Mouse (Mus musculus): Measurements from ENCODE around the gene A830005F24Rik.

DNA sequence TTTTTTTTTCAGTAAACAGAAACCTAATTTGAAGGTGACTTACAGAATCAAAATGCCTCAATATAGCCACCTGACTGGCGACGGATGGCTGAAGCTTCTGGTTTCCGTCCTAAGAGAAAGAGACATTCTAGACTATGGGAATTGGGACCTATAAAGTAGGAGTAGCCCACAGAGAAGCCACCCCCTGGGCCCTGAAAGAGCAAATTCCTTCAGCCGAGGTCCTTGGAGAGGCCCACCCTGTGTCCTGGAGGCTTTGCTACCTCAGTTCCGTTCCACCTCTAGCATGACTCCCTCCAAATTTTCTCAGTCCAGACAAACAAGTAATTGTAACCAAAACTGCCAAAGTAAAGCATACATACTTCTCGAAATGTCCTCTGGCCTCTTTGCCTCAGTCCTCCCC, 34.3 kb downstream of the A830005F24Rik start:
- no peak for TF ChIP-seq POLR2A (IDR thresholded peaks at IDR 0.05; ENCODE audit: borderline replicate concordance, extremely low read depth, low read depth, low read length)
- TF ChIP-seq CTCF (IDR thresholded peaks at IDR 0.05; ENCODE audit: insufficient read depth, low read length), result no peak
